Mouse (Mus musculus) ES-E14 (cell line): ENCODE measurements around the gene Cdkn2c. TPM values are rescaled to one million over a fixed set of nuclear protein-coding genes. Genes with fewer than 3 reads are reported as not detected.
A peak's percentile ranks its signal among the peaks of the same experiment; 100 is the strongest.

Experiments used
- DNase-seq: peaks from one replicate; pipeline ENCODE4 v3.0.0-alpha.2; 2013; ENCODE audit warnings: low read depth, low spot score
- H3K27ac ChIP-seq: 2 replicates; pipeline ENCODE4 v1.5.1; 2012; ENCODE audit warnings: low read depth, mild to moderate bottlenecking, low read length, moderate library complexity, mixed read lengths; ENCODE audit not compliant: poor library complexity, insufficient read depth, severe bottlenecking
- H3K36me3 ChIP-seq: 2 replicates; pipeline ENCODE4 v1.6.1; 2012; ENCODE audit warnings: mild to moderate bottlenecking, low read length, moderate library complexity, mixed read lengths; ENCODE audit not compliant: control insufficient read depth, poor library complexity, insufficient read depth, severe bottlenecking
- H3K4me1 ChIP-seq, 2 experiments: fragments of 150-350 bp in 1 of 2; sonication (generic) in 1 of 2; 2 replicates each; pipeline ENCODE4 v1.6.1; 2012; ENCODE audit warnings: low read length in 2 of 2, mild to moderate bottlenecking in 1 of 2, mixed read lengths in 1 of 2; ENCODE audit not compliant: control insufficient read depth in 2 of 2, insufficient read depth in 2 of 2, poor library complexity in 1 of 2
- H3K4me3 ChIP-seq, 2 experiments: fragments of 150-350 bp in 1 of 2; sonication (generic) in 1 of 2; 2 replicates each; pipeline ENCODE4 v1.5.1; 2012; ENCODE audit warnings: low read length in 2 of 2, low read depth in 1 of 2, mild to moderate bottlenecking in 1 of 2, mixed read lengths in 1 of 2; ENCODE audit not compliant: insufficient read depth in 1 of 2, poor library complexity in 1 of 2, severe bottlenecking in 1 of 2
- H3K9ac ChIP-seq: 2 replicates; pipeline ENCODE4 v1.6.1; 2012; ENCODE audit warnings: low read depth, mild to moderate bottlenecking, low read length, mixed read lengths; ENCODE audit not compliant: poor library complexity, insufficient read depth, severe bottlenecking
- H3K9me3 ChIP-seq: fragments of 150-350 bp; sonication (generic); 2 replicates; pipeline ENCODE4 v1.6.1; 2012; ENCODE audit warnings: low read depth, mild to moderate bottlenecking, low read length; ENCODE audit not compliant: control insufficient read depth, insufficient read depth
- CHD2 ChIP-seq: IDR thresholded peaks from 2 replicates; pipeline ENCODE4 v1.6.1; 2014; ENCODE audit warnings: mild to moderate bottlenecking, low read depth, low read length, inconsistent platforms
- HCFC1 ChIP-seq: IDR thresholded peaks from 2 replicates; pipeline ENCODE4 v1.6.1; 2012; ENCODE audit warnings: low read length, inconsistent platforms, borderline replicate concordance; ENCODE audit not compliant: insufficient read depth
- MAFK ChIP-seq: IDR thresholded peaks from 2 replicates; pipeline ENCODE4 v1.6.1; 2014; ENCODE audit warnings: mild to moderate bottlenecking, low read depth, low read length, inconsistent platforms; ENCODE audit not compliant: insufficient read depth
- ZC3H11A ChIP-seq: IDR thresholded peaks from 2 replicates; pipeline ENCODE4 v1.6.1; 2012; ENCODE audit warnings: low read depth, mild to moderate bottlenecking, inconsistent platforms, low read length, borderline replicate concordance
- ZNF384 ChIP-seq: IDR thresholded peaks from 2 replicates; pipeline ENCODE4 v1.6.1; 2012; ENCODE audit warnings: low read depth, low read length, inconsistent platforms
- in situ Hi-C, 2 experiments: fragments of 600-800 bp; cut with MboI; formaldehyde crosslinking; loops; one replicate each; pipeline ENCODE4 v1.15.1; 2025; ENCODE audit warnings: low sequenced_read_pairs in 2 of 2, inconsistent platforms in 1 of 2; ENCODE audit not compliant: unreplicated experiment in 2 of 2
- total RNA-seq: library from RNA; depleted of rRNA; stranded (reverse); fragments of 300-350 nt; gene quantifications from 2 replicates; pipeline ENCODE4 v1.2.3, GENCODE M21; 2012

The Cdkn2c gene
- total RNA-seq, 1 experiment, result 1.3 TPM

- in situ Hi-C loops, result no loop called here
These were observed 16.6 kb upstream of the Cdkn2c start for GRCm38 (mm10) chr4:109683561-109683960.

GRCm38 (mm10) chr4:109677221-109677620 lies 10.2 kb upstream of the Cdkn2c start:
- no peaks in the 10 kb centered on the region for H3K36me3 ChIP-seq
- H3K4me3 ChIP-seq, result peak overlapping the region; percentile 97 to 99
- H3K4me1 ChIP-seq, result peaks cover 0 to 6% of the 10 kb centered on the region in 2 experiments; a peak in 2 of 4 replicates
- H3K9me3 ChIP-seq, result no peaks in the 10 kb centered on the region
- peak overlapping the region; percentile 94 for H3K9ac ChIP-seq
- DNase-seq, result no peak
- TF ChIP-seq MAFK (no peak), ZNF384 (no peak), CHD2 (no peak), HCFC1 (no peak), ZC3H11A (no peak)
- in situ Hi-C loops, result no loop called here
- peak overlapping the region; percentile 90; the same call in 1 of the 2 replicates for H3K27ac ChIP-seq

More at GRCm38 (mm10) chr4:109683561-109683960, 16.6 kb upstream of the Cdkn2c start:
- Histone ChIP-seq H3K4me1 (peaks cover 0 to 5% of the 10 kb centered on the region in 2 experiments; a peak in 1 of 4 replicates), H3K4me3 (peak overlapping the region; percentile 0 to 63; a peak in 3 of 4 replicates), H3K9me3 (no peaks in the 10 kb centered on the region), H3K27ac (no peak overlapping the region), H3K9ac (no peak overlapping the region), H3K36me3 (no peaks in the 10 kb centered on the region)
- TF ChIP-seq HCFC1, result no peak
- TF ChIP-seq CHD2, result peak; percentile 34; the same call in 1 of the 2 replicates
- no peak for DNase-seq

- Histone ChIP-seq H3K9me3 (no peaks in the 10 kb centered on the region), H3K9ac (peak within 1 kb of the TSS; percentile 94), H3K4me1 (peaks cover 0 to 6% of the 10 kb centered on the region in 2 experiments; a peak in 1 of 4 replicates), H3K36me3 (no peaks in the 10 kb centered on the region), H3K27ac (peak within 1 kb of the TSS; percentile 90), H3K4me3 (peak within 1 kb of the TSS; percentile 97 to 99)
- in situ Hi-C loops, result no loop called here
- TF ChIP-seq ZNF384 (no peak), HCFC1 (peak; percentile 69; the same call in 1 of the 2 replicates), MAFK (peak; percentile 38; the same call in 1 of the 2 replicates)
- peak; percentile 92 for DNase-seq
These were observed 9.5 kb upstream of the Cdkn2c start, which contains the start of gene Faf1 for GRCm38 (mm10) chr4:109676218-109677215. Gene Faf1 (plus strand): TSS chr4:109676588.

- H3K4me3 ChIP-seq, result no peak overlapping the region
- H3K4me1 ChIP-seq, result peaks cover 0 to 6% of the 10 kb centered on the region in 2 experiments; a peak in 1 of 4 replicates
- H3K9ac ChIP-seq, result no peak overlapping the region
- no peak for DNase-seq
- no peaks in the 10 kb centered on the region for H3K36me3 ChIP-seq
- no peak overlapping the region for H3K27ac ChIP-seq
- in situ Hi-C loops, result no loop called here
- H3K9me3 ChIP-seq, result no peaks in the 10 kb centered on the region
- TF ChIP-seq HCFC1, result no peak
- no peak for TF ChIP-seq ZC3H11A
- no peak for TF ChIP-seq ZNF384
- no peak for TF ChIP-seq MAFK
- TF ChIP-seq CHD2, result no peak
These were observed 7.1 kb upstream of the Cdkn2c start for GRCm38 (mm10) chr4:109674097-109674496.
